Mouse (Mus musculus) liver, adult 2 months (tissue): ENCODE results near the gene Lsr. TPM values are rescaled to one million over a fixed set of nuclear protein-coding genes. Genes with fewer than 3 reads are reported as not detected.
A peak's percentile ranks its signal among the peaks of the same experiment; 100 is the strongest.
"Not testable (repeated sequence)": the region's sequence is repeated elsewhere in the genome, so short reads cannot be mapped to it uniquely, and the experiment has no call there.

Source experiments
- DNase-seq: peaks from one replicate; pipeline ENCODE4 v3.0.0-alpha.2; 2011; ENCODE audit warnings: low read depth, low spot score; ENCODE audit errors: extremely low read depth
- H3K27ac ChIP-seq: fragments of 200-500 bp; replicated peaks from 2 replicates; pipeline ENCODE4 v1.5.1; 2012; ENCODE audit warnings: low read depth, mild to moderate bottlenecking, control low read depth, inconsistent platforms, low read length; ENCODE audit not compliant: insufficient read depth
- H3K27me3 ChIP-seq: fragments of 200-500 bp; 2 replicates; pipeline ENCODE4 v1.6.1; 2012; ENCODE audit warnings: mild to moderate bottlenecking, moderate library complexity, low read length, inconsistent platforms; ENCODE audit not compliant: control insufficient read depth, insufficient read depth
- H3K36me3 ChIP-seq: fragments of 200-500 bp; 2 replicates; pipeline ENCODE4 v1.6.1; 2012; ENCODE audit warnings: low read length, inconsistent platforms; ENCODE audit not compliant: control insufficient read depth, insufficient read depth
- H3K4me1 ChIP-seq: fragments of 200-500 bp; 2 replicates; pipeline ENCODE4 v1.6.1; 2011; ENCODE audit warnings: low read length; ENCODE audit not compliant: control insufficient read depth, insufficient read depth
- H3K4me3 ChIP-seq: fragments of 200-500 bp; 2 replicates; pipeline ENCODE4 v1.5.1; 2011; ENCODE audit warnings: low read depth, mild to moderate bottlenecking, control low read depth, low read length, moderate library complexity; ENCODE audit not compliant: insufficient read depth
- H3K79me2 ChIP-seq: fragments of 200-500 bp; 2 replicates; pipeline ENCODE4 v1.6.1; 2012; ENCODE audit warnings: inconsistent platforms, mild to moderate bottlenecking, low read length, moderate library complexity; ENCODE audit not compliant: control insufficient read depth, insufficient read depth
- H3K9ac ChIP-seq: fragments of 200-500 bp; 2 replicates; pipeline ENCODE4 v1.6.1; 2012; ENCODE audit warnings: low read depth, mild to moderate bottlenecking, control low read depth, inconsistent platforms, low read length
- CTCF ChIP-seq: fragments of 200-500 bp; IDR thresholded peaks from 2 replicates; pipeline ENCODE4 v1.5.1; 2011; ENCODE audit warnings: low read depth, low read length, control low read depth
- POLR2A ChIP-seq: fragments of 200-500 bp; IDR thresholded peaks from 2 replicates; pipeline ENCODE4 v1.6.1; 2011; ENCODE audit warnings: low read length, control low read depth; ENCODE audit not compliant: insufficient read depth; ENCODE audit errors: extremely low read depth
- WGBS: fragments of 180-500 bp; shearing (Covaris S2); methylation state at CpG from one replicate; pipeline ENCODE4 v1.1.7; 2018; 5-methylcytosine and 5-hydroxymethylcytosine counted together
- polyA plus RNA-seq: library from polyadenylated mRNA; depleted of rRNA; stranded (reverse); fragments of >200 nt; gene quantifications from 2 replicates; pipeline ENCODE4 v1.2.3, GENCODE M21; 2012
- total RNA-seq: library from RNA; depleted of rRNA; stranded (reverse); fragments of >200 nt; gene quantifications from 2 replicates; pipeline ENCODE4 v1.2.3, GENCODE M21; 2014

The Lsr gene
- total and polyA plus RNA-seq, 2 experiments: 75.7 to 362 TPM

GRCm38 (mm10) chr7:30952441-30953265 lies 20.6 kb downstream of the Lsr start:
- H3K27me3 ChIP-seq: no peaks in the 10 kb centered on the region
- TF ChIP-seq CTCF (no peak), POLR2A (no peak)
- H3K27ac ChIP-seq: peak overlapping the region; percentile 76
- H3K36me3 ChIP-seq: peaks cover 26% of the 10 kb centered on the region
- peak; percentile 86 for DNase-seq
- H3K79me2 ChIP-seq: peaks cover 7% of the 10 kb centered on the region; the same call in 1 of the 2 replicates
- H3K4me1 ChIP-seq: peaks cover 27% of the 10 kb centered on the region
- peak overlapping the region; percentile 55; the same call in 1 of the 2 replicates for H3K9ac ChIP-seq
- no peak overlapping the region for H3K4me3 ChIP-seq
- WGBS: 64% methylated on average over 16 of the region's 16 CpGs

GRCm38 (mm10) chr7:30949902-30950301 lies 23.4 kb downstream of the Lsr start:
- peaks cover 25% of the 10 kb centered on the region for H3K4me1 ChIP-seq
- peaks cover 26% of the 10 kb centered on the region for H3K36me3 ChIP-seq
- peak; percentile 90 for DNase-seq
- not testable (repeated sequence) for H3K4me3 ChIP-seq, H3K27me3 ChIP-seq, H3K27ac ChIP-seq, H3K9ac ChIP-seq, H3K79me2 ChIP-seq
- WGBS: 27% methylated on average over 3 of the region's 3 CpGs

GRCm38 (mm10) chr7:30945876-30946275 lies 27.4 kb downstream of the Lsr start:
- H3K4me3 ChIP-seq: no peak overlapping the region
- H3K36me3 ChIP-seq: peaks cover 8% of the 10 kb centered on the region
- peaks cover 12% of the 10 kb centered on the region for H3K4me1 ChIP-seq
- H3K27me3 ChIP-seq: no peaks in the 10 kb centered on the region
- WGBS: 82% methylated on average over 7 of the region's 7 CpGs
- DNase-seq: peak; percentile 31
- H3K79me2 ChIP-seq: no peaks in the 10 kb centered on the region; the same call in 1 of the 2 replicates
- peak overlapping the region; percentile 2; the same call in 1 of the 2 replicates for H3K9ac ChIP-seq
- peak overlapping the region; percentile 84 for H3K27ac ChIP-seq
- TF ChIP-seq POLR2A (no peak), CTCF (no peak)

GRCm38 (mm10) chr7:30945466-30945865 lies 27.8 kb downstream of the Lsr start:
- peak; percentile 90 for DNase-seq
- H3K4me1 ChIP-seq: peaks cover 10% of the 10 kb centered on the region
- not testable (repeated sequence) for H3K36me3 ChIP-seq, H3K27me3 ChIP-seq, H3K4me3 ChIP-seq, H3K79me2 ChIP-seq, H3K9ac ChIP-seq
- 20% methylated on average over 7 of the region's 7 CpGs for WGBS
- H3K27ac ChIP-seq: peak overlapping the region; percentile 84

GRCm38 (mm10) chr7:30944706-30945105 lies 28.6 kb downstream of the Lsr start:
- H3K27ac ChIP-seq: peak overlapping the region; percentile 77
- not testable (repeated sequence) for H3K36me3 ChIP-seq, H3K4me3 ChIP-seq, H3K27me3 ChIP-seq, H3K79me2 ChIP-seq, H3K9ac ChIP-seq, H3K4me1 ChIP-seq, DNase-seq
- WGBS: 47% methylated on average over 2 of the region's 2 CpGs

GRCm38 (mm10) chr7:30943909-30944635 lies 29.2 kb downstream of the Lsr start, which contains the start of gene Hamp:
Gene Hamp (minus strand): TSS chr7:30944032.
- Histone ChIP-seq H3K4me3 (peak within 1 kb of the TSS; percentile 62), H3K9ac (peak within 1 kb of the TSS; percentile 72), H3K27me3 (no peaks in the 10 kb centered on the region), H3K27ac (peak within 1 kb of the TSS; percentile 77), H3K36me3 (peaks cover 3% of the 10 kb centered on the region), H3K79me2 (no peaks in the 10 kb centered on the region; the same call in 1 of the 2 replicates), H3K4me1 (peaks cover 7% of the 10 kb centered on the region)
- WGBS: 24% methylated on average over 9 of the region's 9 CpGs
- no peak for TF ChIP-seq CTCF
- TF ChIP-seq POLR2A: no peak; the same call in none of the 2 replicates
- peak; percentile 88 for DNase-seq
